In the genomic region with DNA sequence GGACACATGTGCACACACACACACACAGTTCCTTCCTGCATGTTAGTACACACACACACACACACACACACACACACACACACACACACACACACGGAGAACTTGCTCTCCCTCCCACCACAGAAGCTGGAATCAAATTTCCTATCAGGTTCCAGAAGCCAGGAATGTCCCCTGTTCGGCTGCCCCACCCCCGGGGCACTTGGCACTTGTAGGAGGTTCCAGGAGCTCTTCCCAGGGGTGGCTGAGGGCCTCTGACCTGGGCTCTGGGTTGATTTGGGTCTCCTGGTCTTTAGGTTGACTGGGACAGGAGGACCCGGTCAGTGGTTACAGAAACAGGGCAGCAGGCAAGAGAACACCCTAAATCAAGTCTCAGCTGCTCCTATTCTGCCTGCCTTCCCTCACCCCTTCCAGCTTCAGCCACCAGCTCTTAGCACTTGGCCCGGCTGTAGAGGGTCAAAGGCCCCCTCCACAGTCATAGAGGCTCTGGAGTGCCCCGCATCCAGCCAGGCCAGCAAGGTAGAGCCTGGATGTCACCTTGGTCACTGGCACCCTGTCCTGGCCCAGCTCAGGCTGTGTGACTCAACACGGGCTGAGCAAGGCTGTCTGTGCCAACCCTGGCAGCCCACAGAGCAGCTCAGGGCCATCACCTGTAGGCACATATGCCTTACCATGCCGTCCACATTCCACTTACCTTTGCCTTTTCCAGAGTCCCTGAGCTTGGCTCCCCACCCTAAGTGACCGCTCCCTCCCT, we compare ENCODE assay signal across 8 mouse cellular contexts. TPM values are rescaled to one million over a fixed set of nuclear protein-coding genes. Genes with fewer than 3 reads are reported as not detected.
DNase-seq lines count a peak whose midpoint lies in the region; TF ChIP-seq lines count a peak whose summit lies in the region.

No protein-coding gene starts in this region.

- no peaks in the 10 kb centered on the region for H3K36me3 ChIP-seq in kidney, adult 2 months (ENCODE audit: control insufficient read depth, insufficient read depth, low read length)

- peak overlapping the region; percentile 86 for H3K27ac ChIP-seq in kidney, adult 2 months (ENCODE audit: insufficient read depth, low read depth, low read length)

- WGBS in kidney, adult 2 months, result 21% methylated on average over 9 of the region's 9 CpGs

- TF ChIP-seq POLR2A in kidney, adult 2 months (IDR thresholded peaks at IDR 0.05; ENCODE audit: low read depth, low read length), result peak; percentile 20

- peak overlapping the region; percentile 80 for H3K4me3 ChIP-seq in kidney, adult 2 months (ENCODE audit: insufficient read depth, low read depth, low read length)

- H3K27me3 ChIP-seq in kidney, adult 2 months (replicated peaks; ENCODE audit: control insufficient read depth, insufficient read depth, low read length), result no peaks in the 10 kb centered on the region

- peak; percentile 61 for DNase-seq in 3T3-L1 (ENCODE audit: low read depth, low spot score)
- DNase-seq in adrenal gland, adult 8-10 months, result peak; percentile 79
- DNase-seq in gastrocnemius, postnatal 25 days, result peak; percentile 73
- DNase-seq in kidney, adult 2 months, result peak; percentile 83
- DNase-seq in lung, postnatal 14 days, result peak; percentile 62
- no peak for DNase-seq in frontal cortex, postnatal 25 days (ENCODE audit: low spot score in 2 of 2)
- no peak for DNase-seq in urinary bladder, adult 18-20 months (ENCODE audit: low spot score in 2 of 2)
- no peak for DNase-seq in layer of hippocampus, adult 9-10 months (ENCODE audit: low spot score)

- H3K4me1 ChIP-seq in kidney, adult 2 months (ENCODE audit: control insufficient read depth, insufficient read depth, low read length), result peaks cover 45% of the 10 kb centered on the region

- no peak for TF ChIP-seq CTCF in kidney, adult 2 months (conservative IDR thresholded peaks at IDR 0.05; ENCODE audit: insufficient read depth, insufficient read length, low read depth, low read length)

RNA-seq across cellular contexts. Expression of a gene that starts 55.0 kb away (rescaled TPM):
- 100 to 1,000 TPM; 461 to 578 (median 489) TPM for total RNA-seq in adrenal gland, adult 8-10 months (2022)
- total RNA-seq in gastrocnemius, postnatal 25 days (2021), result 100 to 1,000 TPM; 205 to 234 TPM
- 400 and 465 TPM in 2 replicates for polyA plus RNA-seq in kidney, adult 2 months (2012; rRNA removed)

RNA-seq across cellular contexts. Expression of a gene that starts 56.1 kb away (rescaled TPM):
- total RNA-seq in adrenal gland, adult 8-10 months (2022), result 1 to 10 TPM; 1.3 to 4.4 (median 2.8) TPM
- under 1 TPM in 1 of 2 experiments, not detected in 1; 0.16 TPM for total RNA-seq in gastrocnemius, postnatal 25 days (2021)
- polyA plus RNA-seq in kidney, adult 2 months (2012; rRNA removed), result 2.4 and 3.3 TPM in 2 replicates

Comparison
In these comparisons a context has a peak if more than half of its experiments do, and no peak if none do; other contexts are left out.
1. DNase-seq: peak in 3T3-L1 (single experiment), adrenal gland, adult 8-10 months (single experiment), gastrocnemius, postnatal 25 days (single experiment), kidney, adult 2 months (single experiment) and lung, postnatal 14 days (single experiment); none in frontal cortex, postnatal 25 days (0 of 2), urinary bladder, adult 18-20 months (0 of 2) and layer of hippocampus, adult 9-10 months (single experiment).